Mouse (Mus musculus): ENCODE results near the gene Cntnap5c. TPM values are rescaled to one million over a fixed set of nuclear protein-coding genes. Genes with fewer than 3 reads are reported as not detected.
"Not testable (repeated sequence)": the region's sequence is repeated elsewhere in the genome, so short reads cannot be mapped to it uniquely, and the experiment has no call there.

The Cntnap5c gene
- polyA plus RNA-seq, 1 experiment from 2014 or later, result not detected

DNA sequence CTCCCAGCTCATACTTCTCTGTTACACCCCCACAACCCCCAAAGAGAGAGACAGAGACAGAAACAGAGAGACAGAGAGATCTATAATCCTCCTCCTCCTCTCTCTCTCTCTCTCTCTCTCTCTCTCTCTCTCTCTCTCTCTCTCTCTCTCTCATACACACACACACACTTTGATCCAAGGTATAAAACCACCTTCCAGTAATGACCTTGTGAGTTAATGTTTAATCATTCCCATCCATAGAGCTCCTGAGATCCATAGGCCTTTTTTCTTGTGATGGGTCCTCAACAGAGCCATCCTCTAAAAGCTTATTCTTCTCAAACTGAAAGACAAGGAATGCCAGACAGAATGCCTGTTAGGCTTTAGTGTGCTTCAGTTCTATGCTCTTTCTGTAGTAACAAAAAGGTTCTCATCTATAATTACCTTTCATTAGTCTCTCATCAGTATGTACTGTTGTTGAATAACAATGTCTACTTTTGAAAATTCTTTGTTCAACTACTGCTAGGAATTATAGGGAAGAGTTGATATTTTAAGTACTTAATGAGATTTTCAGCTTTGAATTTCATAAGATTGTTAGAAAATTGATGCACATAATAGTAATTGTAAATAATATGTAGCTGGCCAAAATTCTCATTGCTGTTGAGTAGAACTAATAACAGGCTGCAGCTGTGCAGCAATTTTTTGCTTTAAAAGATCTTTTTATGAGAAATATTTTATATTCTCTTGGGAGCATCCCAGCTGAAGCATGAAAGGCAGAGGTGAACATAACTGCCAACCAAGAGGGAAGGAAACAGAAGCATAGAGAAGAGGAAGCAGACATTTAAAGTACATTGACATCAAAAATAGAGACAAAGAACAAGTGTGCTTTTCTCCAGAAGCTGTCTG is 68.0 kb downstream of the Cntnap5c start:
- no peak for ATAC-seq (ENCODE audit: insufficient read depth)
- Histone ChIP-seq H3K36me3 (replicated peaks) (no peaks in the 10 kb centered on the region), H3K4me2 (no peak overlapping the region), H3K27me3 (no peaks in the 10 kb centered on the region), H3K4me3 (replicated peaks) (no peak overlapping the region), H3K27ac (replicated peaks) (no peak overlapping the region), H3K9me3 (replicated peaks) (no peaks in the 10 kb centered on the region), H3K9ac (no peak overlapping the region), H3K4me1 (replicated peaks) (no peaks in the 10 kb centered on the region)

DNA sequence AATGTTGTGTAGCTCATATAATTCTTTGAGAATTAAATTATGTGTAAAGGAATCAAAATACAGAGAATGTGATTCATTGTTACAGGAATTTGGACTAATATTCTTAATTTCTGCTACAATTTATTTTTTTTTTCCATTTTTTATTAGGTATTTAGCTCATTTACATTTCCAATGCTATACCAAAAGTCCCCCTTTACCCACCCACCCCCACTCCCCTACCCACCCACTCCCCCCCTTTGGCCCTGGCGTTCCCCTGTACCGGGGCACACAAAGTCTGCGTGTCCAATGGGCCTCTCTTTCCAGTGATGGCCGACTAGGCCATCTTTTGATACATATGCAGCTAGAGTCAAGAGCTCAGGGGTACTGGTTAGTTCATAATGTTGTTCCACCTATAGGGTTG is 86.4 kb downstream of the Cntnap5c start:
- not testable (repeated sequence) for ATAC-seq (ENCODE audit: insufficient read depth); H3K27ac ChIP-seq (replicated peaks); H3K4me2 ChIP-seq; H3K9me3 ChIP-seq (replicated peaks); H3K9ac ChIP-seq; H3K4me3 ChIP-seq (replicated peaks); H3K4me1 ChIP-seq (replicated peaks); H3K27me3 ChIP-seq; H3K36me3 ChIP-seq (replicated peaks)
- no CpG with 5 or more reads among the region's 4 CpGs for WGBS (ENCODE audit: insufficient replicate concordance)

DNA sequence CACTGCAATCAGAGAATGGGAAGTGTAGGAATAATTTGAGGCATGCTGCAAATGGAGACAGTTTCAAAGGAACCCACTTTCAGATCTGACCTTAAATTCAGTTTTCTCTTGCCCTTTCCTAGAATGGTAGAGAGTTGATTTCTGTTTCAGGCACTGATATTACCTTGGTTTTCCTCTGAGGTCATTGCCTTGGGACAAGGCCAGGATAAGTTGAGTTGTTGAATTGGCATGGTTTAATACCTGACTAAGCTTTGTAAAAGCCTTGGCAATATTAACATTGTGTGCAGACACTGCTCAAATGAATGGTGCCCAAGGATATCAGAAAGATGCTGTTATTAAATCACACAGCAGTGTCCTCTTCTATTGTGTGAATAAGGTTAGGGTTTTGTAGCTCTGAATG is 96.6 kb downstream of the Cntnap5c start:
- no peak for ATAC-seq (ENCODE audit: insufficient read depth)
- Histone ChIP-seq H3K9me3 (replicated peaks) (no peaks in the 10 kb centered on the region), H3K9ac (no peak overlapping the region), H3K36me3 (replicated peaks) (no peaks in the 10 kb centered on the region), H3K27ac (replicated peaks) (no peak overlapping the region), H3K4me1 (replicated peaks) (no peaks in the 10 kb centered on the region), H3K4me3 (replicated peaks) (no peak overlapping the region), H3K4me2 (no peak overlapping the region), H3K27me3 (no peaks in the 10 kb centered on the region)

DNA sequence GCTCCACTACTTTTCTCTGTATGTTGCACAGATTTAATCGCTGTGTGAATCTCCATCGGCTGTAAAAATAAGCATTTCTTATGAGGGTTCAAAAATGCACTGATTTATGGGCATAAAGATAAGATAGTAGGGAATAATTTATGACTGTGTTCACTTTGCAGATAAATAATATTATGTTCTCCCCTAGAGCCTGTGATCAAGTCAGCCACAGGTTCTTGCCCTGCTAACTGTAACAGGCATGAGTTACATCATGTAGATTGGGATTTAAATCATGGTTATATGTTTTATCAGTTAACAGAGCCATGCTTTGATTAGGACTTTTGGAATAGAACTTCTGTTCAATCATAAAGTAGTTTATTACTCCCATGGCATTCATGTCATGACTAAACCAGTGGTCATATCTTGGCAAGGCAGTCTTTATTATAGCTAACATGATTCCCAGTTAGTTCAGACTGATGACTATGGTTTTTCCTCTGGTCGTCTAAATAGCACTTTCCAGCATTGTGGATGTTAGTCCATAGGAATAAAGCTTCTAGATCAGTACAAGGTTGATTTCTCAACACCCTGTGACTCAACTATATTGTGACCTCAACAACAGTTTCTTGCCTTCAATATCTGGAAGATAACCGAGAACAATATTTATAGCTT is 118.5 kb downstream of the Cntnap5c start:
- no peaks in the 10 kb centered on the region for H3K4me1 ChIP-seq (replicated peaks)
- no peaks in the 10 kb centered on the region for H3K27me3 ChIP-seq
- H3K9me3 ChIP-seq (replicated peaks), result no peaks in the 10 kb centered on the region
- H3K27ac ChIP-seq (replicated peaks), result no peak overlapping the region
- no peak overlapping the region for H3K9ac ChIP-seq
- H3K36me3 ChIP-seq (replicated peaks), result no peaks in the 10 kb centered on the region
- 53% methylated on average over 4 of the region's 4 CpGs for WGBS (ENCODE audit: insufficient replicate concordance)
- H3K4me3 ChIP-seq (replicated peaks), result no peak overlapping the region
- H3K4me2 ChIP-seq, result no peak overlapping the region
- ATAC-seq (ENCODE audit: insufficient read depth), result no peak

DNA sequence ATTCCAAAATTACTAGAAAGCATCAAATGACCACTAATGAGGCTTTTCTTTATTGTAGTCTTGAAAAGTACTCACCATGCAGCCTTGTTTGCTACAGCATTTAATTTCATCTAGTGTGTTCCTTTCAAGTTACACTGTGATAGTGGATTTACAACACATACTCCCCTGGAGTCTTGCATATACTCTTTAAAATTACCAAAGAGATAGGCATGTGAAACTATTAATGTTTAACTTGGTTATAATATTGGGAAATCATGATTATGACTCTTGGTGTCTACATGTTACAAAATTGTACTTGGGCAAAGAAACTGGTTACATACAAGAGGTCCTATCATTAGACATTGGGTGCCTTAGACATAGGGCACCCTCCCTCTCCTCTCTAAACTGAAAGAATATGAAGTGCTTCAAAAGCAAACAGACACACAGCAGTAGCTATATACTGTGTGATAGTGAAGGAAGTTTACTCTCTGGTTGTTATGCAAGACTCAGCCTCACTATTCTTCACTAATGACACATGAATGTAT is 142.5 kb downstream of the Cntnap5c start:
- Histone ChIP-seq H3K4me3 (replicated peaks) (no peak overlapping the region), H3K27me3 (no peaks in the 10 kb centered on the region), H3K9ac (no peak overlapping the region), H3K27ac (replicated peaks) (no peak overlapping the region), H3K36me3 (replicated peaks) (no peaks in the 10 kb centered on the region), H3K4me1 (replicated peaks) (no peaks in the 10 kb centered on the region), H3K9me3 (replicated peaks) (no peaks in the 10 kb centered on the region), H3K4me2 (no peak overlapping the region)
- ATAC-seq (ENCODE audit: insufficient read depth), result no peak

DNA sequence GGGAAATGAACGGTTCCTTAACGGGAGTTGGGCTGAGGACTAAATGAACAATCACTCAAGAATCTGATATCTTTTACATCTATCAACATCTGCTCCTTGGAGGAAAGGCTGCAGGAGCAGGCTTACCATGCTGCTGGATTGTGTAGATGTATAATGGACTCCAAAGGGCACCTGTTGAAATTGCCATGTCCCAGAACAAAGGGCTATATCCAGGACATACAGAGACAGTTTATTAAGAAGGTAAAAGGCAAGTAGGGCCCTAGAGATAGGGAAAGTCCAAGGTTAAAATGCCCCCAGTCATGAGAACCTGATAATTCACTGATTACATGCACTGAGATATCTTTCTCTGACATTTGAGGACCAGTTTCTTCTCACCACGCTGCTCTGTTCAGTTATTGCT is 214.9 kb downstream of the Cntnap5c start:
- no peaks in the 10 kb centered on the region for H3K4me1 ChIP-seq (replicated peaks)
- no peaks in the 10 kb centered on the region for H3K36me3 ChIP-seq (replicated peaks)
- no peaks in the 10 kb centered on the region for H3K27me3 ChIP-seq
- ATAC-seq (ENCODE audit: insufficient read depth), result no peak
- no peaks in the 10 kb centered on the region for H3K9me3 ChIP-seq (replicated peaks)
- no peak overlapping the region for H3K4me2 ChIP-seq
- WGBS (ENCODE audit: insufficient replicate concordance), result 62% methylated on average over 3 of the region's 3 CpGs
- H3K27ac ChIP-seq (replicated peaks), result no peak overlapping the region
- H3K4me3 ChIP-seq (replicated peaks), result no peak overlapping the region
- no peak overlapping the region for H3K9ac ChIP-seq

DNA sequence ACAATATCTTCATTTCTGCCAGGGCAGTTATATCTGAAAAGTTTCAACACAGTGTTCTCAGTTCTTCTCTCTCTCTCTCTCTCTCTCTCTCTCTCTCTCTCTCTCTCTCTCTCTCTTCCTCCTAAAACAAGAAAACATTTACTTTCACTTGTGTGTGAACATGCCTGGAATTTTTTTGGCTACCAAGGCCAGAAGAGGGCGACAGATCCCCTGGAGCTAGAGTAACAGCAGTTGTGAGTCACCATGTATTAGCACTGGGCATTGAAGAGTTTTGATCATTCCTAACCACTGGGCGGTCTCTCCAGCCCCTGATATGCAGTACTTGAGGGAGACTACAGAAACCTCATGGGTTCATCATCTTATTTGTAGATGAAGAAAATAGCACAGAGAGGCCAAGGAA is 219.1 kb downstream of the Cntnap5c start:
- no peaks in the 10 kb centered on the region for H3K4me1 ChIP-seq (replicated peaks)
- H3K27me3 ChIP-seq, result no peaks in the 10 kb centered on the region
- H3K36me3 ChIP-seq (replicated peaks), result no peaks in the 10 kb centered on the region
- H3K4me2 ChIP-seq, result no peak overlapping the region
- H3K9me3 ChIP-seq (replicated peaks), result no peaks in the 10 kb centered on the region
- 45% methylated on average over 2 of the region's 2 CpGs for WGBS (ENCODE audit: insufficient replicate concordance)
- no peak for ATAC-seq (ENCODE audit: insufficient read depth)
- H3K27ac ChIP-seq (replicated peaks), result no peak overlapping the region
- no peak overlapping the region for H3K9ac ChIP-seq
- no peak overlapping the region for H3K4me3 ChIP-seq (replicated peaks)

DNA sequence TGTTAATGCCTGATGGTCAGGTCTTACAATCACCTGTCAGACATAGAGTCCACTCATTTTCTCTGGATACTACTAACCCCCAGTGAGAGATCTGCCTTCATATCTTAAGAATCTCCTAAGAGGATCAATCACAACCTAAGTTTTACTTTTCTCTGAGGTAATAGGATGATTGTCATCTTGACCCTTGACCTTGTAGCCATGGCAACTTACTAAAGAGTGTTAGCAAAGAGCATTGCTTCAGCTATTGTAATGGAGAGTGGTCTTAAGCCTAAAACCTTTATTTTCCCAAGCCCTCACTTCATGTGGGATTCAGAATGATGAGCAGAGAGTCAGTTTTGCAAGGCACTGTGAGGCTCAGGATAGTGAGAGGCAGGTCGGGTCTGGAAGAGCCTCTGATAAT is 227.1 kb downstream of the Cntnap5c start:
- Histone ChIP-seq H3K27me3 (no peaks in the 10 kb centered on the region), H3K4me1 (replicated peaks) (no peaks in the 10 kb centered on the region), H3K9me3 (replicated peaks) (no peaks in the 10 kb centered on the region), H3K36me3 (replicated peaks) (no peaks in the 10 kb centered on the region), H3K9ac (no peak overlapping the region), H3K27ac (replicated peaks) (no peak overlapping the region), H3K4me2 (no peak overlapping the region), H3K4me3 (replicated peaks) (no peak overlapping the region)
- WGBS (ENCODE audit: insufficient replicate concordance), result 30% methylated on average over 1 of the region's 1 CpGs
- ATAC-seq (ENCODE audit: insufficient read depth), result no peak

DNA sequence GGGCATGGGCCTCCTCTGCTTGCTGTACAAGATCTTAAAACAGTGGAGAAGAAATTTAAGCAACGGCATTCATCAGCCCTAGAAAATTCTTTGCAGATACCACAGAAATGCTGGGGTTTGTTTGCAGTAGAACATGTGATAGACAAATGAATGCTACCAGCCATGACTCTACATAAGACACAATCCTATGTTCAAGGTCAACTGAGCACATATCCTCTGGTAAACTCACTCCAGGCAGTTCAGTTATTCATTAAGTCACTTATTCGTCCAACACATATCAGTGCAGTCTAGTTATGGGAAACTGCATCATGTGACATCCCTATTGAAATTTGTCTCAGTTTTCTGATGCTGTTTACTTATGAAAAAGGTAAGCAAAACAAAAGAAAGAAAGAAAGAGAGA is 229.7 kb downstream of the Cntnap5c start:
- no peaks in the 10 kb centered on the region for H3K36me3 ChIP-seq (replicated peaks)
- whole genome bisulfite sequencing (ENCODE audit: insufficient replicate concordance), result 53% methylated on average over 2 of the region's 2 CpGs
- H3K9ac ChIP-seq, result no peak overlapping the region
- no peaks in the 10 kb centered on the region for H3K27me3 ChIP-seq
- no peaks in the 10 kb centered on the region for H3K4me1 ChIP-seq (replicated peaks)
- no peak for ATAC-seq (ENCODE audit: insufficient read depth)
- no peaks in the 10 kb centered on the region for H3K9me3 ChIP-seq (replicated peaks)
- H3K27ac ChIP-seq (replicated peaks), result no peak overlapping the region
- H3K4me3 ChIP-seq (replicated peaks), result no peak overlapping the region
- no peak overlapping the region for H3K4me2 ChIP-seq

DNA sequence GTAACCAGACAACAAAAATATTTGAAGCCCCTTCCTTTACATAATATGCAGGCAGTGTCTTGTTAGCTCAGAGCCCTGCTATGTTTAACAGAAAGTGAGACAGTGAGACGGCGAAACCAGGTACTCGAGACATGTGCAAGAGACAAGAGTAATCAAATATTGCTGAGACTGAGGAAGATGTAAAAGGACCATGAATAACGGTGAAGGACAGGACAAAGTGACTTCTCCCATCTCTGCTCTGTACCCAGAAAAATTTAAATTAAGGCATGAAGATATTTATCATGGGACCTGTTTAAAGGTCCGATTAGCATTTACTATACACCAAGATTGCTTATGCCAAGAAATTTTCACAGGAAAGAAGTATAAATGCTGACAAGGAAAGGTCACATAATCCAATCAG is 233.5 kb downstream of the Cntnap5c start:
- no peak overlapping the region for H3K4me2 ChIP-seq

DNA sequence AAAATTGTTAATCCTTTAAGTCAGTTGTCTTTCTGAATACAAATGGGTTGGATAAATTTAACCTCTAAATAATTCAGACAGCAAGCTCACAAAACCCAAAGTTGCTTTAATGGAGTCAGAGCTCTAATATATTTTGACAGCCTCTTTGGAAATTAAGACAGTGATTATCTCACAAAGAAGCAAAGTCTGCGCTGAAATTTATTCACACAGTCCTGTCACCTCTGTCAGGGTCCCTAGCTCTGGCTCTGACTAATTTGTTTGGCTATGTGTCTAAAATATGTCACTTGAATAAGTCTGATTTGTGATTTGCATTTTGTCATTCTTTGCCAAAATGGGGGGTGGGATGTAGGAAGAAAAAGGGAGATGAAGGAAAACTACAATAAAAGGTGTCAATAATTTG is 234.0 kb downstream of the Cntnap5c start:
- no peak for ATAC-seq (ENCODE audit: insufficient read depth)
- H3K27ac ChIP-seq (replicated peaks), result no peak overlapping the region
- no peaks in the 10 kb centered on the region for H3K27me3 ChIP-seq
- no peak overlapping the region for H3K4me3 ChIP-seq (replicated peaks)
- H3K4me2 ChIP-seq, result no peak overlapping the region
- H3K9ac ChIP-seq, result no peak overlapping the region
- H3K4me1 ChIP-seq (replicated peaks), result no peaks in the 10 kb centered on the region
- no peaks in the 10 kb centered on the region for H3K36me3 ChIP-seq (replicated peaks)
- no peaks in the 10 kb centered on the region for H3K9me3 ChIP-seq (replicated peaks)
- 69% methylated on average over 1 of the region's 1 CpGs for WGBS (ENCODE audit: insufficient replicate concordance)

More for the DNA sequence above, 233.5 kb downstream of the Cntnap5c start:
- H3K9ac ChIP-seq, result no peak overlapping the region
- H3K4me1 ChIP-seq (replicated peaks), result no peaks in the 10 kb centered on the region
- no peaks in the 10 kb centered on the region for H3K9me3 ChIP-seq (replicated peaks)
- no peak overlapping the region for H3K27ac ChIP-seq (replicated peaks)
- H3K4me3 ChIP-seq (replicated peaks), result no peak overlapping the region
- H3K36me3 ChIP-seq (replicated peaks), result no peaks in the 10 kb centered on the region
- no peaks in the 10 kb centered on the region for H3K27me3 ChIP-seq
- WGBS (ENCODE audit: insufficient replicate concordance), result 60% methylated on average over 5 of the region's 5 CpGs
- ATAC-seq (ENCODE audit: insufficient read depth), result no peak

Measured in liver, embryonic 15.5 days (tissue).